Mouse (Mus musculus): ENCODE data around the gene Vamp2. TPM values are rescaled to one million over a fixed set of nuclear protein-coding genes. Genes with fewer than 3 reads are reported as not detected.

The Vamp2 gene
- total RNA-seq, 2 experiments from 2014 or later, result 61.1 to 70.4 TPM

- DNase-seq (ENCODE audit: low spot score in 2 of 2), result peak; percentile 99 to 100
These were observed 9.0 kb downstream of the Vamp2 start for GRCm38 (mm10) chr11:69096987-69097900.

- no peak for DNase-seq (ENCODE audit: low spot score in 2 of 2)
These were observed 9.9 kb downstream of the Vamp2 start for GRCm38 (mm10) chr11:69098039-69098761.

GRCm38 (mm10) chr11:69098762-69099091 is 10.4 kb downstream of the Vamp2 start:
- DNase-seq (ENCODE audit: low spot score in 2 of 2), result peak; percentile 86 to 93

- peak; percentile 66 to 89 for DNase-seq (ENCODE audit: low spot score in 2 of 2)
These were observed 11.1 kb downstream of the Vamp2 start for GRCm38 (mm10) chr11:69099177-69099914.

- peak; percentile 84 to 91 for DNase-seq (ENCODE audit: low spot score in 2 of 2)
These were observed 11.6 kb downstream of the Vamp2 start for GRCm38 (mm10) chr11:69099915-69100345.

- DNase-seq (ENCODE audit: low spot score in 2 of 2), result no peak
These were observed 12.5 kb downstream of the Vamp2 start for GRCm38 (mm10) chr11:69100639-69101360.

GRCm38 (mm10) chr11:69101604-69102402 is 13.5 kb downstream of the Vamp2 start:
- DNase-seq (ENCODE audit: low spot score in 2 of 2), result no peak

- no peak for DNase-seq (ENCODE audit: low spot score in 2 of 2)
These were observed 14.1 kb downstream of the Vamp2 start for GRCm38 (mm10) chr11:69102403-69102725.

GRCm38 (mm10) chr11:69103121-69103520 is 14.8 kb downstream of the Vamp2 start:
- peak in 1 of 2 experiments; percentile 11 for DNase-seq (ENCODE audit: low spot score in 2 of 2)

GRCm38 (mm10) chr11:69103531-69104435 is 15.5 kb downstream of the Vamp2 start:
- DNase-seq (ENCODE audit: low spot score in 2 of 2), result peak in 1 of 2 experiments; percentile 9

- DNase-seq (ENCODE audit: low spot score in 2 of 2), result no peak
These were observed 16.2 kb downstream of the Vamp2 start for GRCm38 (mm10) chr11:69104487-69104886.

GRCm38 (mm10) chr11:69105227-69105626 is 16.9 kb downstream of the Vamp2 start:
- no peak for DNase-seq (ENCODE audit: low spot score in 2 of 2)

- DNase-seq (ENCODE audit: low spot score in 2 of 2), result no peak
These were observed 17.5 kb downstream of the Vamp2 start for GRCm38 (mm10) chr11:69105796-69106195.

- peak in 1 of 2 experiments; percentile 14 for DNase-seq (ENCODE audit: low spot score in 2 of 2)
These were observed 18.0 kb downstream of the Vamp2 start for GRCm38 (mm10) chr11:69106299-69106698.

GRCm38 (mm10) chr11:69106842-69107241 is 18.6 kb downstream of the Vamp2 start:
- no peak for DNase-seq (ENCODE audit: low spot score in 2 of 2)

GRCm38 (mm10) chr11:69107676-69108075 is 19.4 kb downstream of the Vamp2 start:
- DNase-seq (ENCODE audit: low spot score in 2 of 2), result peak in 1 of 2 experiments; percentile 8

- DNase-seq (ENCODE audit: low spot score in 2 of 2), result no peak
These were observed 19.9 kb downstream of the Vamp2 start for GRCm38 (mm10) chr11:69108223-69108622.

- peak in 1 of 2 experiments; percentile 12 for DNase-seq (ENCODE audit: low spot score in 2 of 2)
These were observed 21.0 kb downstream of the Vamp2 start for GRCm38 (mm10) chr11:69109032-69109900.

All from gastrocnemius, postnatal 4 days (tissue).